Mouse (Mus musculus): ENCODE results near the gene Pdcd4. TPM values are rescaled to one million over a fixed set of nuclear protein-coding genes. Genes with fewer than 3 reads are reported as not detected.

Pdcd4 gene
- polyA plus RNA-seq, 1 experiment from 2014 or later, result 94.1 TPM

DNA sequence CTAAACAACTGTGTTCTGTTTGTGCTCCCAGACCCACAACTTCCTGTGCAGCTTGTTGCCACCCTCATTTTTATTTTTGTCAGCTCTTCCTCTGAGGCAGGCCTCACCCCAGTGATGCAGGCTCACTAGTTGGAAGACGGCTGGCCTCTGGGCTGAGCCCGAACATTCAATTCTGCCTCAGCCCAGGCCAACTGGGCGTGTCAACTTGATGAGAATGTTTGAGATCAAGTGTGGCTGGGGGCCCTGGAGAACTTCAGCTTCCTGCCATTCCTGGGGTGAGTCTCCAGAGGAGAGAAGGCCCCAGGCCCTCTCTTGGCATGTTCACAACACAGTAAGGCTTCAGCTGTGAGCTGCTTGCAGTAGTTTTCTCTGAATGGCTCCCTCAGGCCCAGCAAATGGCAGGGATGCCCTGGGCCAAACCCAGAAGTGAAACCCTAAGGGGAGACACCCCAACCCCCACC lies 1.7 kb downstream of the Pdcd4 start:
- H3K9me3 ChIP-seq (replicated peaks; ENCODE audit: control insufficient read depth, low read length), result no peaks in the 10 kb centered on the region
- no peaks in the 10 kb centered on the region for H3K36me3 ChIP-seq (ENCODE audit: control insufficient read depth, insufficient read depth, low read length)
- peak; percentile 49; the same call in 1 of the 2 replicates for ATAC-seq (ENCODE audit: insufficient read depth, low FRiP score)
- no peak overlapping the region for H3K9ac ChIP-seq (ENCODE audit: low read length)
- H3K4me1 ChIP-seq (ENCODE audit: control insufficient read depth, insufficient read depth, low read length), result peaks cover 49% of the 10 kb centered on the region
- H3K4me2 ChIP-seq (ENCODE audit: low read depth, low read length), result no peak overlapping the region
- H3K4me3 ChIP-seq (replicated peaks; ENCODE audit: low read length), result no peak overlapping the region
- peak overlapping the region; percentile 90 for H3K27ac ChIP-seq (ENCODE audit: low read length)
- 38% methylated on average over 3 of the region's 3 CpGs for WGBS
- H3K27me3 ChIP-seq (ENCODE audit: control insufficient read depth, insufficient read depth, low read length), result no peaks in the 10 kb centered on the region

- peaks cover 49% of the 10 kb centered on the region for H3K4me1 ChIP-seq (ENCODE audit: control insufficient read depth, insufficient read depth, low read length)
- peak overlapping the region; percentile 90 for H3K27ac ChIP-seq (ENCODE audit: low read length)
- H3K27me3 ChIP-seq (ENCODE audit: control insufficient read depth, insufficient read depth, low read length), result no peaks in the 10 kb centered on the region
- no peak overlapping the region for H3K4me2 ChIP-seq (ENCODE audit: low read depth, low read length)
- peak; percentile 42; the same call in 1 of the 2 replicates for ATAC-seq (ENCODE audit: insufficient read depth, low FRiP score)
- no peak overlapping the region for H3K4me3 ChIP-seq (replicated peaks; ENCODE audit: low read length)
- H3K9me3 ChIP-seq (replicated peaks; ENCODE audit: control insufficient read depth, low read length), result no peaks in the 10 kb centered on the region
- 54% methylated on average over 12 of the region's 12 CpGs for WGBS
- peak overlapping the region; percentile 43; the same call in 1 of the 2 replicates for H3K9ac ChIP-seq (ENCODE audit: low read length)
- no peaks in the 10 kb centered on the region for H3K36me3 ChIP-seq (ENCODE audit: control insufficient read depth, insufficient read depth, low read length)
These were observed 2.6 kb downstream of the Pdcd4 start for GRCm38 (mm10) chr19:53894538-53895121.

DNA sequence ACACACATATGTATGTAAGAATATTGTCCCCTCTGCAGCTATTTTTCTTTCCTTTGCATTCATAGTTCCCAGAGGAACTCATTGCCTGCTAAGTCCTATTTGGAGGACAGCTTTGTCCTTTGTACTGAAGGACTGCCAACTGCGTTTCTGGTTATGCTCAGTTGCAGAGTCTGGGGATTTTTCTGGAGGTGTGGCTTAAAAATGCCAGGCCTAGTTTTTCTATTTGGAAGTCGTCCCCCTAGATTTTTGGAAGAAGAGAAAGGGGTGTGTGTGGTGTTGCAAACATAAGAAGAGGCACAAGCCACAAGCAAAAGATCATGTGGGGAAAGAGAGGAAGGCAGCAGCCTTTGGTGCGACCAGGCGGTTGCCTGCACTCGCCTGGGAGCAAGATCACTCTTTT lies 6.0 kb downstream of the Pdcd4 start:
- H3K27ac ChIP-seq (ENCODE audit: low read length), result peak overlapping the region; percentile 48; the same call in 1 of the 2 replicates
- WGBS, result 71% methylated on average over 5 of the region's 5 CpGs
- H3K9me3 ChIP-seq (replicated peaks; ENCODE audit: control insufficient read depth, low read length), result no peaks in the 10 kb centered on the region

DNA sequence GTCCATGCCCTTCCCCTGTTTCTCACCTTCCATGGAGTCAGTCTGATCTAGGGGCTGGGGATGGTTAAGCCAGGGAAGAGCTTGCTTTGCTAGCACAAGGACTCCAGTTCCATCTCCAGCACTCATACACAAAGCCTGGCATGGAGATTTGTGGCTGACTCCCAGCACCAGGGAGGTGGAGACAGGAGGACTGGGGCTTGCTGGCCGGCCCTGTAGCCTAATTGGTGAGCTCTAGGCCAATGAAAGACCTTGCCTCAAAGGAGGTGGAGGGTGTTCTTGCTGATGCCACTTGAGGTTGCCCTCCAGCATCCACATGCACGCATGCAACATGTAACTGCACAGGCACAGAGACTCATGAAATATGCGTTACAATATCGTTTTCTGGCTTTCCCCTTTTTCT lies 6.5 kb downstream of the Pdcd4 start:
- Histone ChIP-seq H3K9me3 (replicated peaks; ENCODE audit: control insufficient read depth, low read length) (no peaks in the 10 kb centered on the region), H3K4me2 (ENCODE audit: low read depth, low read length) (no peak overlapping the region), H3K27me3 (ENCODE audit: control insufficient read depth, insufficient read depth, low read length) (no peaks in the 10 kb centered on the region), H3K4me1 (ENCODE audit: control insufficient read depth, insufficient read depth, low read length) (peaks cover 33% of the 10 kb centered on the region), H3K4me3 (replicated peaks; ENCODE audit: low read length) (no peak overlapping the region), H3K36me3 (ENCODE audit: control insufficient read depth, insufficient read depth, low read length) (no peaks in the 10 kb centered on the region), H3K27ac (ENCODE audit: low read length) (peak overlapping the region; percentile 48; the same call in 1 of the 2 replicates), H3K9ac (ENCODE audit: low read length) (no peak overlapping the region)
- no peak for ATAC-seq (ENCODE audit: insufficient read depth, low FRiP score)
- WGBS, result 81% methylated on average over 4 of the region's 4 CpGs

More for the DNA sequence above, 6.0 kb downstream of the Pdcd4 start:
- Histone ChIP-seq H3K27me3 (ENCODE audit: control insufficient read depth, insufficient read depth, low read length) (no peaks in the 10 kb centered on the region), H3K4me1 (ENCODE audit: control insufficient read depth, insufficient read depth, low read length) (peaks cover 37% of the 10 kb centered on the region), H3K4me3 (replicated peaks; ENCODE audit: low read length) (no peak overlapping the region), H3K4me2 (ENCODE audit: low read depth, low read length) (no peak overlapping the region), H3K36me3 (ENCODE audit: control insufficient read depth, insufficient read depth, low read length) (no peaks in the 10 kb centered on the region), H3K9ac (ENCODE audit: low read length) (no peak overlapping the region)
- ATAC-seq (ENCODE audit: insufficient read depth, low FRiP score), result no peak

DNA sequence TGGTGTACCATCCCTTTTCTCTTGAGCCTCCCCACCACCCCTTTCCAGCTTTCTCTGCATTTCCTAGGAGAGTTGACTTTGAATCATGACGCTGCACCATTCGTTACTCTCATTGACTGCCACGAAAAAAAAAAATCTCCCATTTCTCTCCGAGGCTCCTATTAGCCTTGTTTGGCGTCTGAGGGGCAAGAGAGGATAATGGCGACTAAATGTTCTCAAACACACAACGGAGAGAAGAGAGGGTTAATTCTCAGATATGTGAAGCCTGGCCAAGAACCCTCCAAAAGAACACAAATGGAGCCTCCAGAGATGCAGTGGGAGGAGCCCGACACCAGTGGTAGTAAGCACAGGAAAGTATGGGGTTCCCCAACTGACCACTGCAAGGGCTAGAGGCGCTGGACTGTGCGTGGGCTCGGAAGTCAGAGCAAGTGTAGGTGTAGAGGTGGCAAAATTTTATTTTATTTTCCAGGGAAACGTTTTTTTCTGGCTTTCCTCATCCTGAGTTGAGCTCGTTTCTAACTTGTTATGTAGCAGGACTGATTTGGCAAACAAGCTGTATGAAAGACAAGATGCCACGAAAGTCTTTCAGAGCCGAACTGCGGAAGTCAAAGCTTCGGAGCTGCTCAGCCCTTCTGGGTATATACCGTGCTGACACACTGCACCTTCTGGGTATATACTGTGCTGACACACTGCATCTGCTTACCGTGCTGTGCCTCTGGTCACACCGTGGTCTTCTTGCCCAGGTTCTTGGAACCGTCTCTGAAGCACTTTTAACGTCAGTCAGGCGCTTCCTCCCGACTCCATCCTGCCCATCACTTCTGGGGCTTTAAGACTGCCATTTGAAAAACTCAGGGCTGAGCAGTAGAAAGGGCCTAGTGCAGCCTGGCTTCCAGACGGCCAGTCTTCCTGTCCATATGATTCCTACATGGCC lies 7.2 kb downstream of the Pdcd4 start:
- Histone ChIP-seq H3K4me2 (ENCODE audit: low read depth, low read length) (no peak overlapping the region), H3K4me1 (ENCODE audit: control insufficient read depth, insufficient read depth, low read length) (peaks cover 25% of the 10 kb centered on the region), H3K4me3 (replicated peaks; ENCODE audit: low read length) (no peak overlapping the region), H3K9me3 (replicated peaks; ENCODE audit: control insufficient read depth, low read length) (no peaks in the 10 kb centered on the region), H3K36me3 (ENCODE audit: control insufficient read depth, insufficient read depth, low read length) (no peaks in the 10 kb centered on the region), H3K9ac (ENCODE audit: low read length) (no peak overlapping the region), H3K27ac (ENCODE audit: low read length) (no peak overlapping the region), H3K27me3 (ENCODE audit: control insufficient read depth, insufficient read depth, low read length) (no peaks in the 10 kb centered on the region)
- no peak for ATAC-seq (ENCODE audit: insufficient read depth, low FRiP score)
- 80% methylated on average over 25 of the region's 25 CpGs for WGBS

DNA sequence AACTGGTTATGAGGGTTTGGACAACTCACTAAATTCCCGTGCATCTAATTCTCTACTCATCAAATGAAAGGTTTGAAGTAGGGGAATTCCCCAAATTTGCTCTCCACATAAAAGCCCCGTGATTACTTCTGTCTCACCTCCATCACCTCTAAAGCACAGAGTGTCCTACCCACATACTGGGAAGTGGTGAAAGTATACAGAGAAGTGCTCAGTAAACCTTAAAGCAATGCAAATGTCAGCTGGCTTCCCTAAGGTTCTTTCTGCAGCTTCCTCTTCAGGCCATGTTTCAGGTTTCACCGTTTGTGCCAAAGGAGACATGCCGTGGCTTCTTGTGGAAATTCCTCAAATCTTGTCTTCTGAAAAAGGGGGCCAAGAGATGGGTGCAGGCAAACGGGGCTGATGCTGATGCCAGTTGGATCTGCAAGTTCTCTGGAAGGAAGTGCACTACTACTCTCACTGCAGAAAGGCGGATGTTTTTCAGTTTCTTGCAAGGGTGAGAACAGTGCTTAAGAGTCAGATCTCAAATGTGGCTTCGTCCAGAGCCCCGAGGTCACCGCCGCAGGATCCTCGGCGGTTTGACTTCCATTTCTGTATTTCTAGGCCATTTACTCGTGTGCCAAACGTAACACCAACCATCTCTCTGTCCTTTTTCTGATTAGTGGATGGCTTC lies 8.0 kb downstream of the Pdcd4 start:
- no peak for ATAC-seq (ENCODE audit: insufficient read depth, low FRiP score)
- Histone ChIP-seq H3K9me3 (replicated peaks; ENCODE audit: control insufficient read depth, low read length) (no peaks in the 10 kb centered on the region), H3K9ac (ENCODE audit: low read length) (no peak overlapping the region), H3K27ac (ENCODE audit: low read length) (no peak overlapping the region), H3K4me3 (replicated peaks; ENCODE audit: low read length) (no peak overlapping the region), H3K4me1 (ENCODE audit: control insufficient read depth, insufficient read depth, low read length) (peaks cover 20% of the 10 kb centered on the region), H3K27me3 (ENCODE audit: control insufficient read depth, insufficient read depth, low read length) (no peaks in the 10 kb centered on the region), H3K36me3 (ENCODE audit: control insufficient read depth, insufficient read depth, low read length) (no peaks in the 10 kb centered on the region), H3K4me2 (ENCODE audit: low read depth, low read length) (no peak overlapping the region)
- 85% methylated on average over 14 of the region's 14 CpGs for WGBS

GRCm38 (mm10) chr19:53901931-53902738 lies 10.1 kb downstream of the Pdcd4 start:
- Histone ChIP-seq H3K36me3 (ENCODE audit: control insufficient read depth, insufficient read depth, low read length) (no peaks in the 10 kb centered on the region), H3K27ac (ENCODE audit: low read length) (peak overlapping the region; percentile 97), H3K9ac (ENCODE audit: low read length) (peak overlapping the region; percentile 80), H3K9me3 (replicated peaks; ENCODE audit: control insufficient read depth, low read length) (no peaks in the 10 kb centered on the region), H3K4me3 (replicated peaks; ENCODE audit: low read length) (peak overlapping the region; percentile 95), H3K27me3 (ENCODE audit: control insufficient read depth, insufficient read depth, low read length) (no peaks in the 10 kb centered on the region), H3K4me2 (ENCODE audit: low read depth, low read length) (peak overlapping the region; percentile 68), H3K4me1 (ENCODE audit: control insufficient read depth, insufficient read depth, low read length) (peaks cover 22% of the 10 kb centered on the region)
- no peak for ATAC-seq (ENCODE audit: insufficient read depth, low FRiP score)
- WGBS, result 35% methylated on average over 15 of the region's 15 CpGs

DNA sequence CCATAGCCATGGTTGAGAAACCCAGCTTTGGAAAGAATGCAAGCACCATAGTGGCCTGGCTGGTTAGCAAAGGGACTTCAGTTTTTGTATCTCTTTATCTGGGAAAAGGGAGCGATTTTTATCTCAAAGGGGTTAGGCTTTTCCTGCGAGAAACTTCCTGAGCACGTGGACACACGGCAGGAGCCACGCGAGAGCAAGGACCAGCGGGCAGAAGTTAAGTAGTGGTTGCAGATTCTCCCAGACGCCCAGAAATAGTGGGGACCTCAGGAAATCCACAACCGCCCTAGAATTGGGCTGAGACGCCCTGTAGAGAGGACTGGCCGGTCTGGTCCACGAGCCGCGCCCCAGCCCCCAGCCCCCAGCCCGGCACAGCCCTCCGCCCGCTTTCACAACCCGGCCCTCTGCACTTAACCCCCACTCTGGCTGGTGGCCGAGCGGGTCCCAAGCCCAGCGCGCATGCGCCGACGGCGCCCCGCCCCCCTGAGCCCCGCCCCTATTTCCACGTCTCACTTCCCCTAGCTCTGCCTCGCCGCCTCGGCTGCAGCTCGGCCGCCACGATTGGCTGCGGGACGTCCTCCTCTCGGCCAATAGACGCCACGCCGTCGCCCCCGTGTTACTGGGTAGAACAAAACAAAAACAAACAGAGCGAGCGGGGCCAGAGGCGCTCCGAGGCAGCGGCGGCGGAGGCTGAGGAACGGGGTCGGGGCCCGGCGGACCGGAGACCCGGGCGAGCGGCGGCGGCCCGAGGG lies 10.9 kb downstream of the Pdcd4 start:
- H3K4me2 ChIP-seq (ENCODE audit: low read depth, low read length), result peak overlapping the region; percentile 74
- peak overlapping the region; percentile 94 for H3K9ac ChIP-seq (ENCODE audit: low read length)
- ATAC-seq (ENCODE audit: insufficient read depth, low FRiP score), result peak; percentile 98
- no peaks in the 10 kb centered on the region for H3K9me3 ChIP-seq (replicated peaks; ENCODE audit: control insufficient read depth, low read length)
- H3K4me3 ChIP-seq (replicated peaks; ENCODE audit: low read length), result peak overlapping the region; percentile 95
- peak overlapping the region; percentile 97 for H3K27ac ChIP-seq (ENCODE audit: low read length)
- no peaks in the 10 kb centered on the region for H3K27me3 ChIP-seq (ENCODE audit: control insufficient read depth, insufficient read depth, low read length)
- H3K36me3 ChIP-seq (ENCODE audit: control insufficient read depth, insufficient read depth, low read length), result no peaks in the 10 kb centered on the region
- H3K4me1 ChIP-seq (ENCODE audit: control insufficient read depth, insufficient read depth, low read length), result peaks cover 22% of the 10 kb centered on the region
- WGBS, result under 1% methylated on average over 57 of the region's 61 CpGs
